Mouse (Mus musculus): ENCODE data around the gene Arhgef7. TPM values are rescaled to one million over a fixed set of nuclear protein-coding genes. Genes with fewer than 3 reads are reported as not detected.

Arhgef7 gene
- polyA plus RNA-seq, 1 experiment = 19.9 TPM

- TF ChIP-seq POLR2A (IDR thresholded peaks at IDR 0.05; ENCODE audit: control insufficient read depth, low read depth, low read length) = no peak
- TF ChIP-seq CTCF (IDR thresholded peaks at IDR 0.05; ENCODE audit: control insufficient read depth, insufficient read depth, insufficient replicate concordance, low read depth, low read length) = no peak
- no peak overlapping the region for H3K27ac ChIP-seq (ENCODE audit: control insufficient read depth, insufficient read depth, low read depth, low read length)
- H3K36me3 ChIP-seq (ENCODE audit: control insufficient read depth, insufficient read depth, low read length) = no peaks in the 10 kb centered on the region
- no peak overlapping the region for H3K4me3 ChIP-seq (ENCODE audit: control insufficient read depth, low read depth, low read length)
- H3K4me1 ChIP-seq (ENCODE audit: control insufficient read depth, insufficient read depth, low read length) = no peaks in the 10 kb centered on the region
- no peaks in the 10 kb centered on the region for H3K27me3 ChIP-seq (ENCODE audit: control insufficient read depth, insufficient read depth, low read length)
Measured at GRCm38 (mm10) chr8:11693972-11694371, 33.5 kb upstream of the Arhgef7 start.

- no peak overlapping the region for H3K4me3 ChIP-seq (ENCODE audit: control insufficient read depth, low read depth, low read length)
- no peaks in the 10 kb centered on the region for H3K27me3 ChIP-seq (ENCODE audit: control insufficient read depth, insufficient read depth, low read length)
- no peaks in the 10 kb centered on the region for H3K36me3 ChIP-seq (ENCODE audit: control insufficient read depth, insufficient read depth, low read length)
- TF ChIP-seq POLR2A (IDR thresholded peaks at IDR 0.05; ENCODE audit: control insufficient read depth, low read depth, low read length) = no peak
- no peak for TF ChIP-seq CTCF (IDR thresholded peaks at IDR 0.05; ENCODE audit: control insufficient read depth, insufficient read depth, insufficient replicate concordance, low read depth, low read length)
- H3K27ac ChIP-seq (ENCODE audit: control insufficient read depth, insufficient read depth, low read depth, low read length) = no peak overlapping the region
- peaks cover 2% of the 10 kb centered on the region; the same call in 1 of the 2 replicates for H3K4me1 ChIP-seq (ENCODE audit: control insufficient read depth, insufficient read depth, low read length)
Measured at GRCm38 (mm10) chr8:11696176-11696575, 31.3 kb upstream of the Arhgef7 start.

- Histone ChIP-seq H3K36me3 (ENCODE audit: control insufficient read depth, insufficient read depth, low read length) (no peaks in the 10 kb centered on the region), H3K4me1 (ENCODE audit: control insufficient read depth, insufficient read depth, low read length) (peaks cover 2% of the 10 kb centered on the region; the same call in 1 of the 2 replicates), H3K27me3 (ENCODE audit: control insufficient read depth, insufficient read depth, low read length) (no peaks in the 10 kb centered on the region), H3K27ac (ENCODE audit: control insufficient read depth, insufficient read depth, low read depth, low read length) (no peak overlapping the region), H3K4me3 (ENCODE audit: control insufficient read depth, low read depth, low read length) (no peak overlapping the region)
- TF ChIP-seq POLR2A (IDR thresholded peaks at IDR 0.05; ENCODE audit: control insufficient read depth, low read depth, low read length) = no peak
- no peak for TF ChIP-seq CTCF (IDR thresholded peaks at IDR 0.05; ENCODE audit: control insufficient read depth, insufficient read depth, insufficient replicate concordance, low read depth, low read length)
Measured at GRCm38 (mm10) chr8:11697467-11697866, 30.1 kb upstream of the Arhgef7 start.

- H3K4me3 ChIP-seq (ENCODE audit: control insufficient read depth, low read depth, low read length) = no peak overlapping the region
- no peaks in the 10 kb centered on the region for H3K27me3 ChIP-seq (ENCODE audit: control insufficient read depth, insufficient read depth, low read length)
- peaks cover 2% of the 10 kb centered on the region; the same call in 1 of the 2 replicates for H3K4me1 ChIP-seq (ENCODE audit: control insufficient read depth, insufficient read depth, low read length)
- no peak overlapping the region for H3K27ac ChIP-seq (ENCODE audit: control insufficient read depth, insufficient read depth, low read depth, low read length)
- TF ChIP-seq CTCF (IDR thresholded peaks at IDR 0.05; ENCODE audit: control insufficient read depth, insufficient read depth, insufficient replicate concordance, low read depth, low read length) = no peak
- no peak for TF ChIP-seq POLR2A (IDR thresholded peaks at IDR 0.05; ENCODE audit: control insufficient read depth, low read depth, low read length)
- no peaks in the 10 kb centered on the region for H3K36me3 ChIP-seq (ENCODE audit: control insufficient read depth, insufficient read depth, low read length)
Measured at GRCm38 (mm10) chr8:11699442-11700001, 28.0 kb upstream of the Arhgef7 start.

GRCm38 (mm10) chr8:11700060-11701032, 27.2 kb upstream of the Arhgef7 start:
- Histone ChIP-seq H3K4me3 (ENCODE audit: control insufficient read depth, low read depth, low read length) (no peak overlapping the region; the same call in 1 of the 2 replicates), H3K36me3 (ENCODE audit: control insufficient read depth, insufficient read depth, low read length) (no peaks in the 10 kb centered on the region), H3K4me1 (ENCODE audit: control insufficient read depth, insufficient read depth, low read length) (peaks cover 2% of the 10 kb centered on the region; the same call in 1 of the 2 replicates), H3K27me3 (ENCODE audit: control insufficient read depth, insufficient read depth, low read length) (no peaks in the 10 kb centered on the region), H3K27ac (ENCODE audit: control insufficient read depth, insufficient read depth, low read depth, low read length) (no peak overlapping the region)
- no peak for TF ChIP-seq POLR2A (IDR thresholded peaks at IDR 0.05; ENCODE audit: control insufficient read depth, low read depth, low read length)
- TF ChIP-seq CTCF (IDR thresholded peaks at IDR 0.05; ENCODE audit: control insufficient read depth, insufficient read depth, insufficient replicate concordance, low read depth, low read length) = peak; percentile 75; the same call in 1 of the 2 replicates

- H3K27ac ChIP-seq (ENCODE audit: control insufficient read depth, insufficient read depth, low read depth, low read length) = no peak within 1 kb of the TSS
- no peak within 1 kb of the TSS; the same call in 1 of the 2 replicates for H3K4me3 ChIP-seq (ENCODE audit: control insufficient read depth, low read depth, low read length)
- H3K4me1 ChIP-seq (ENCODE audit: control insufficient read depth, insufficient read depth, low read length) = peaks cover 2% of the 10 kb centered on the region; the same call in 1 of the 2 replicates
- no peak for TF ChIP-seq POLR2A (IDR thresholded peaks at IDR 0.05; ENCODE audit: control insufficient read depth, low read depth, low read length)
- TF ChIP-seq CTCF (IDR thresholded peaks at IDR 0.05; ENCODE audit: control insufficient read depth, insufficient read depth, insufficient replicate concordance, low read depth, low read length) = no peak
- H3K27me3 ChIP-seq (ENCODE audit: control insufficient read depth, insufficient read depth, low read length) = no peaks in the 10 kb centered on the region
- no peaks in the 10 kb centered on the region for H3K36me3 ChIP-seq (ENCODE audit: control insufficient read depth, insufficient read depth, low read length)
Measured at GRCm38 (mm10) chr8:11701033-11701362, 26.5 kb upstream of the Arhgef7 start, which contains the start of gene 1700016D06Rik. Gene 1700016D06Rik, minus strand, starts transcription at chr8:11701063.

- Histone ChIP-seq H3K27ac (ENCODE audit: control insufficient read depth, insufficient read depth, low read depth, low read length) (no peak overlapping the region), H3K36me3 (ENCODE audit: control insufficient read depth, insufficient read depth, low read length) (no peaks in the 10 kb centered on the region), H3K27me3 (ENCODE audit: control insufficient read depth, insufficient read depth, low read length) (no peaks in the 10 kb centered on the region), H3K4me3 (ENCODE audit: control insufficient read depth, low read depth, low read length) (no peak overlapping the region), H3K4me1 (ENCODE audit: control insufficient read depth, insufficient read depth, low read length) (peaks cover 2% of the 10 kb centered on the region; the same call in 1 of the 2 replicates)
- TF ChIP-seq CTCF (IDR thresholded peaks at IDR 0.05; ENCODE audit: control insufficient read depth, insufficient read depth, insufficient replicate concordance, low read depth, low read length) (no peak), POLR2A (IDR thresholded peaks at IDR 0.05; ENCODE audit: control insufficient read depth, low read depth, low read length) (no peak)
Measured at GRCm38 (mm10) chr8:11701428-11701827, 26.1 kb upstream of the Arhgef7 start.
